Mouse (Mus musculus) ES-E14 (cell line): ENCODE data around the gene Acta2.

Experiments
- CHD2 ChIP-seq: IDR thresholded peaks from 2 replicates; pipeline ENCODE4 v1.6.1; 2014; ENCODE audit warnings: mild to moderate bottlenecking, low read depth, low read length, inconsistent platforms
- MAFK ChIP-seq: IDR thresholded peaks from 2 replicates; pipeline ENCODE4 v1.6.1; 2014; ENCODE audit warnings: mild to moderate bottlenecking, low read depth, low read length, inconsistent platforms; ENCODE audit not compliant: insufficient read depth
- ZC3H11A ChIP-seq: IDR thresholded peaks from 2 replicates; pipeline ENCODE4 v1.6.1; 2012; ENCODE audit warnings: low read depth, mild to moderate bottlenecking, inconsistent platforms, low read length, borderline replicate concordance
- ZNF384 ChIP-seq: IDR thresholded peaks from 2 replicates; pipeline ENCODE4 v1.6.1; 2012; ENCODE audit warnings: low read depth, low read length, inconsistent platforms

DNA sequence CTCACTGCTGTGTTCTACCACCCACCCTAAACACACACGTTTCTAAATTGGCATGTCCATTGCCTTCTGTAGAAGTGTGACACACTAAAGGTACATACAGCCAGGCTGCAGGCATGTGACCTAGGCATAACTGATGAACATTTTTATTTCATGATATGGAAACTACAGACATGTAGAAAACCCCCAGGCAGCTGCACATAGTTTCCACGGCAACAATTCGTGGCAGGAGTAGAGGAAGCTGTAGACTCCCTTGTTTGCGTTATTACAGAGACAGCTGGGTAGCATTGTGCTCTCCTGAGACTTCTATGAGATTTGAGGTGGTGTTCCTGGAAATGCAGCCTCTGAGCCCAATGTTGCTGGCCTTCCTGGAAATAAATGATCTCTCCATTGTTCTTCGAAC lies 38.4 kb downstream of the Acta2 start:
- TF ChIP-seq MAFK (no peak), ZNF384 (no peak), ZC3H11A (no peak), CHD2 (no peak)
